Mouse (Mus musculus) kidney, adult 18-20 months (tissue): Measurements from ENCODE around the gene Il1rl2.
A peak's percentile ranks its signal among the peaks of the same experiment; 100 is the strongest.

Experiments used
- DNase-seq: peaks from one replicate; pipeline ENCODE4 v3.0.0; 2021

Il1rl2 gene

GRCm38 (mm10) chr1:40325711-40326327 lies 1.4 kb downstream of the Il1rl2 start:
- no peak for DNase-seq

- DNase-seq = no peak
These were observed 3.2 kb downstream of the Il1rl2 start for GRCm38 (mm10) chr1:40327604-40328003.

DNA sequence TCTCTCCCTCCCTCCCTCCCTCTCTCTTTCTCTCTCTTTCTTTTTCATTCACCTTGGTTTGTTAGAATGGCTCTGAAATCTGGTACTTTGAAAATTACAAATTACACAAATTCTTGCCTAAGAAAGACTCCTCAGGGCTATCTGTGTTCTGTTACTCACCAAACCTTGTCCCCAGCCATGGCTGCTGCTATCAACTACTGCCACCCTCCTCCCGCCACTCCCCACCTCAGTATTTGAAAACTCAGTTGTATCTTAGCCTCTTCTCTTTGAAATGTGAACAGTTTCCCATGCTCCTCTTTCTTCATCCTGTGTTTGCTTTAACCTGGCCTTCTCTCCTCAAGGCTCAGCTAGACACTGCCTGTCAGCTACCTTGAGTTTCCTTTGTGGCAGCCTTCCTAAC lies 5.1 kb downstream of the Il1rl2 start:
- no peak for DNase-seq

GRCm38 (mm10) chr1:40330181-40330580 lies 5.8 kb downstream of the Il1rl2 start:
- DNase-seq = no peak

GRCm38 (mm10) chr1:40339346-40339745 lies 14.9 kb downstream of the Il1rl2 start:
- no peak for DNase-seq

GRCm38 (mm10) chr1:40340102-40340501 lies 15.7 kb downstream of the Il1rl2 start:
- no peak for DNase-seq

GRCm38 (mm10) chr1:40352158-40352903 lies 27.9 kb downstream of the Il1rl2 start:
- no peak for DNase-seq

- DNase-seq = no peak
These were observed 28.5 kb downstream of the Il1rl2 start for GRCm38 (mm10) chr1:40352904-40353286.

GRCm38 (mm10) chr1:40354665-40355064 lies 30.3 kb downstream of the Il1rl2 start:
- DNase-seq = no peak

- DNase-seq = no peak
These were observed 31.0 kb downstream of the Il1rl2 start for GRCm38 (mm10) chr1:40355431-40355843.

GRCm38 (mm10) chr1:40355904-40356521 lies 31.6 kb downstream of the Il1rl2 start:
- DNase-seq = no peak

DNA sequence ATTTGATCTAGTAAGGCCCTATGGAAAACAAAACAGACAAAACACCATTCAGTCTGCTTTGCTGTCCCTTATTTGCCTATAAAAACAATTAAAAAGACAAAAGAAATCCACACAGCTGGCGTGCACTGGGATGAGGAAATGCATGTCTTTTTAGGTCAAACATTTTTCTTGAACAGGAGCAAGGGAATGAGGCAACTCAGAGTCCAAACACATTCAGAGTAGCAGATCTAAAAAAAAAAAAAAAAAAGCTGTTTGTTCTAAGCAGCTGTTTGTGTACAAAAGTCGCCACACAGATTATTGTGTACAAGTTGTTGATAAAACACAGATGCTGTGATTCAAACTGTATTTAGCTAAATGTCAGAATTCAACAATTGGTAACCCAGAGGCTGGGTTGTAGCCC lies 33.5 kb downstream of the Il1rl2 start:
- DNase-seq = no peak

- DNase-seq = no peak
These were observed 33.9 kb downstream of the Il1rl2 start for GRCm38 (mm10) chr1:40358351-40358750.

DNA sequence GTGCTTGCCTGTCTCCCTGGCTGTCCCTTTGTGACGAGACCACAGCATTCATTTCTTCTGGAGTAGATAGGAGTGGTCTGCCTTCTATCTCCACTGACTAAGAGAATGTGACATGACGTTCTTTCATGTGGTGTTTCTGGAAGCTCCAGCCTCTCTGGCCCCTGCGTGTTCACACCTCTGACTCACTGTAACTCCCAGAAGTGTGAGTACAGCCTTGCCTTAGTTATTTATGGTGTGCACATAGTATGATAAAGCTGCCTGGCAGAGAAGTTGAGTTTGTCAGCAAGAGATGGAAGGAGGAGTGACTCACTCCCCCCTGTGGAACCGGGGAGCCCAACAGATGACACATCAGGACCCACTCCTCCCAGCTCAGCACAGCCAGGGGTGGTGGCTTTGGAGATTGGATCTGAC lies 34.4 kb downstream of the Il1rl2 start:
- DNase-seq = no peak

GRCm38 (mm10) chr1:40359731-40360130 lies 35.3 kb downstream of the Il1rl2 start:
- no peak for DNase-seq

DNA sequence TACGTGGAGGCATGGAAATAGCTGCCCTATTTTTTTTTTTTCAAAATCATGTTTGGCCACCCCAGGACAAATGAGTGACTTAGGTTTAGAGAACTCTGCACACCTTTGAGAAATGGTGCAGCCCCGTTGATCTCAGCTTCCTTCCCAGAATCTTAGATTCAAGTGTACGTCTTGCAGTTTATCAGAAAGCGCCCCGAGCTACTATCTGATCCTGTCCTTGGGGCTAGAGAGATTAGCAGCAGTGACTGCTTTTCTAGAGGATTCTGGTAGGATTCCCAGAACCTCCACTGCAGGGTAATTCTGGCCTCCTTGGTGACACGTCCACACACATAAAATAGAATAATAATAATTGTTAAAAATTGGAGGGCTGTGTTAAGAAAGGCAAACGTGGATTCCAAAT lies 36.6 kb downstream of the Il1rl2 start:
- no peak for DNase-seq

DNA sequence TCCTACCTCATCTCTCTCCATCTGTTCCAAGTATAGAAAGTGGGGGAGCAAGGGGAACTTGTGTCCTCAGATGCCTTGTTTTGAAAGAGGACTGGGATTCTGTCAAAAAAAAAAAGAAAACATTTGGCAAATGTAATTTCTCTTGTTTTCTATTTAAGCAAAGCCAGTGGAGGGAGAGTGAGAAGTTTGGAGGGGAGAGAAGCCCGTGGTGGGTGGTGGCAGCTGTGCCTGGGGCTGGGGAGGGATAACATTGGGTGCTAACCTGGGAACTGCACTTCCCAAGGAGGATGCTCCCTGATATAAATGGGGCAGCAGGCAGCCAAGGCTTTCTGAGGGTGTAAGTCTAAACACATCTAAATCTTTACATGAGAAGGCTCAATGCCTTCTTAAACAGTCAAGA lies 37.2 kb downstream of the Il1rl2 start:
- no peak for DNase-seq

- no peak for DNase-seq
These were observed 38.4 kb downstream of the Il1rl2 start for GRCm38 (mm10) chr1:40362784-40363183.

DNA sequence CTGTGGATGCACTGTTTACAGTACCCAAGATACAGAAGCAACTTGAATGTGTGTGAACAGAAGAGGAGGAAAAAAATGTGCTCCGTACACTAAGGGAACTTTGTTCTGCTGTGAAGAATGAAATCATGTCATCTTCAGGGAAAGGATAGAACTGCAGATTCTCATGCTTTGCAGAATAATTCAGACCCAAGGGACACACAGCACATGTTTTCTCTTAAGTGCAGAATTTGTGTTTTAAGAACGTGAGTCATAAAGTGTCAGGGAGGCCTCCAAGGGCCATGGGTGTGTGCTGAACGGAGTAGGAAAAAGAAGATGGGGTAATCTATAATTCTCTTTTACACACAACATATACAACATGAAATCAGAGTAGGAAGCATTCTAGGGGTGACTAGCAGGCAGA lies 48.5 kb downstream of the Il1rl2 start:
- no peak for DNase-seq

DNA sequence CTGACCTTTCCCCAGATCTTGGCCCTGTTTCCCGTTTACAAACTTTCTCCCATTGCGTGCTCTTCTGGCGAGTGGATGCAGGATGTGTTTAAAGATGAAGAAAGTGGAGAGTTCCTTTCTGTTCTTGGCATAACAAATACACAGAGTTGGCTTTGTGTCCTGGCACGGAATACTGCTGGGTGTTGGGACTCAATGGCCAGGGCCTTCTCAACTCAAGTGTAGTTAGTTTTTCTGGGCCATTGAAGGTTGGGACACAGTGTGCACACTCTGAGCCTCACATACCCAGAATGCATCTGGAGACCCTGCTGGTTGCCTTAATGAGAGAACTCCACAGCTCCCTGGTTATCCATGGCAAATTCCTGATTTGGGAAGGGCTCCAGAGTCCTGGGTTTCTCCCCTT lies 50.7 kb downstream of the Il1rl2 start:
- no peak for DNase-seq

GRCm38 (mm10) chr1:40376745-40377144 lies 52.3 kb downstream of the Il1rl2 start:
- DNase-seq = no peak

DNA sequence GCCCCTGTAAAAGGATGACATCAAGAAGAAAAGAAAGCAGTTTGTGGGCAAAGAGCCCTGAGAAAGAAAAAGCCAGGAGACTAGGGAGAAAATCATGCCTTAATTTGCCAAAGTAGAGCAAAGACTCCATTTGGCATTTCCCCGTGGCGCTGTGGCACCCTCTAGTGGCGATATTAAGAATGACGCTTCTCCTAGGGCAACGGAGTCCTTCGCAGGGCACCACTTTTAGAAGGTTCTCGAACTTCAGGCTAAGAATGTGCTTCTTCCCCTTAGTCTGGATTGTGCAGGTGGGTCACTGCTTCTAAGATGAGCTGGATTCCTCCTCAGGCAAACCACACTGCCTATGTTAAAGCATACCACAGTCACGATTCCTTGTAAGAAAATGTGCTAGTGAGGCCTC lies 54.4 kb downstream of the Il1rl2 start:
- peak; percentile 64 for DNase-seq

- DNase-seq = peak; percentile 61
These were observed 55.7 kb downstream of the Il1rl2 start for GRCm38 (mm10) chr1:40380111-40380510.

GRCm38 (mm10) chr1:40380990-40381389 lies 56.6 kb downstream of the Il1rl2 start:
- no peak for DNase-seq
